Mouse (Mus musculus) MEL (cell line): ENCODE data around the gene Pabpc1l.

ENCODE experiments used
- BHLHE40 ChIP-seq: IDR thresholded peaks from 2 replicates; pipeline ENCODE4 v1.6.1; 2012; ENCODE audit warnings: low read depth, mild to moderate bottlenecking, inconsistent platforms, low read length, improper control_type of control experiment, borderline replicate concordance
- CTCF ChIP-seq, 3 experiments: IDR thresholded peaks in 2 of 3; conservative IDR thresholded peaks in 1 of 3; 2 replicates each; pipeline ENCODE4 v1.5.1; 2011 to 2012; ENCODE audit warnings: low read length in 3 of 3, low read depth in 2 of 3, mild to moderate bottlenecking in 2 of 3, improper control_type of control experiment in 1 of 3, inconsistent platforms in 1 of 3, mixed read lengths in 1 of 3, moderate library complexity in 1 of 3; ENCODE audit not compliant: control insufficient read depth in 1 of 3, insufficient read depth in 1 of 3, poor library complexity in 1 of 3, severe bottlenecking in 1 of 3
- EP300 ChIP-seq, 2 experiments: IDR thresholded peaks; 2 replicates each; pipeline ENCODE4 v1.6.1; 2011; ENCODE audit warnings: improper control_type of control experiment in 2 of 2, low read length in 2 of 2, low read depth in 1 of 2, mild to moderate bottlenecking in 1 of 2
- ETS1 ChIP-seq: IDR thresholded peaks from 2 replicates; pipeline ENCODE4 v1.6.1; 2012; ENCODE audit warnings: low read depth, mild to moderate bottlenecking, inconsistent platforms, low read length, improper control_type of control experiment, moderate library complexity
- GATA1 ChIP-seq: IDR thresholded peaks from 2 replicates; pipeline ENCODE4 v1.6.1; 2011; ENCODE audit warnings: low read depth, low read length, improper control_type of control experiment
- JUND ChIP-seq: IDR thresholded peaks from 2 replicates; pipeline ENCODE4 v1.6.1; 2011; ENCODE audit warnings: low read depth, mild to moderate bottlenecking, improper control_type of control experiment, low read length
- KAT2A ChIP-seq: conservative IDR thresholded peaks from 2 replicates; pipeline ENCODE4 v1.6.1; 2012; ENCODE audit warnings: low read depth, low read length, improper control_type of control experiment, inconsistent platforms
- MAX ChIP-seq: IDR thresholded peaks from 2 replicates; pipeline ENCODE4 v1.6.1; 2011; ENCODE audit warnings: low read length, improper control_type of control experiment
- POLR2A ChIP-seq, 2 experiments: IDR thresholded peaks; 2 replicates each; pipeline ENCODE4 v1.6.1; 2011 to 2012; ENCODE audit warnings: low read length in 2 of 2, mild to moderate bottlenecking in 2 of 2, control low read depth in 1 of 2, improper control_type of control experiment in 1 of 2, low read depth in 1 of 2, moderate library complexity in 1 of 2; ENCODE audit not compliant: control insufficient read depth in 1 of 2, insufficient read depth in 1 of 2, poor library complexity in 1 of 2
- TAL1 ChIP-seq: IDR thresholded peaks from 2 replicates; pipeline ENCODE4 v1.6.1; 2012; ENCODE audit warnings: mild to moderate bottlenecking, inconsistent platforms, low read length, moderate library complexity, mixed read lengths
- UBTF ChIP-seq: IDR thresholded peaks from 2 replicates; pipeline ENCODE4 v1.6.1; 2012; ENCODE audit warnings: low read depth, mild to moderate bottlenecking, inconsistent platforms, low read length, improper control_type of control experiment, moderate library complexity, borderline replicate concordance; ENCODE audit not compliant: insufficient read depth
- ZC3H11A ChIP-seq: IDR thresholded peaks from 2 replicates; pipeline ENCODE4 v1.6.1; 2012; ENCODE audit warnings: low read depth, mild to moderate bottlenecking, inconsistent platforms, low read length, improper control_type of control experiment

DNA sequence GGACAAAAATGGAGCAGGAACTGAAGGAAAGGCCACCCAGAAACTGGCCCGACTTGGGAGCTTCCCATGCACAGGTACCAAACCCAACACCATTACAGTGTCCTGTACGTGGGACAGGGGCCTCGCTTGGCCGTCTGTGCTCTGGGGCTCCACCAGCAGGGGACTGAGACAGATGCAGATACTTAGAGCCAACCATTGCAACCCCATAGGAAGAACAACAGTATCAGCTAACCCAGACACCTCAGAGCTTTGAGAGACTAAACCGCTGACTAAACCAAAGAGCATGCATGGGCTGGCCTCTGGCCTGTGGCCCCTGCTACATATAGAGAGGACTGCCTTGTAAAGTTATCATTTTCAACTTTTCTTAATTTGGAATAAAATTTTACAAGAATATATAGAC is 20.7 kb upstream of the Pabpc1l start:
- TF ChIP-seq KAT2A (no peak), UBTF (no peak), CTCF (IDR thresholded peaks at IDR 0.05 in 2 of 3, conservative IDR thresholded peaks at IDR 0.05 in 1 of 3; ENCODE audit: control insufficient read depth in 1 of 3, insufficient read depth in 1 of 3, low read depth in 2 of 3, low read length in 3 of 3, poor library complexity in 1 of 3, severe bottlenecking in 1 of 3) (no peak; a peak in 1 of 6 replicates), ETS1 (no peak), JUND (no peak), EP300 (IDR thresholded peaks at IDR 0.05; ENCODE audit: low read depth in 1 of 2, low read length in 2 of 2) (no peak), POLR2A (IDR thresholded peaks at IDR 0.05; ENCODE audit: control insufficient read depth in 1 of 2, insufficient read depth in 1 of 2, low read depth in 1 of 2, low read length in 2 of 2, poor library complexity in 1 of 2) (no peak), MAX (no peak), ZC3H11A (no peak), GATA1 (no peak), TAL1 (no peak), BHLHE40 (no peak)
